Mouse (Mus musculus) brain, embryonic 14.5 days (tissue): ENCODE measurements around the gene Pax4.

ENCODE experiments used
- CTCF ChIP-seq: fragments of 200-500 bp; IDR thresholded peaks from 2 replicates; pipeline ENCODE4 v1.5.1; 2012; ENCODE audit warnings: inconsistent platforms, mild to moderate bottlenecking, moderate library complexity, borderline replicate concordance; ENCODE audit not compliant: insufficient read depth, insufficient read length; ENCODE audit errors: extremely low read depth
- POLR2A ChIP-seq: fragments of 200-500 bp; IDR thresholded peaks from 2 replicates; pipeline ENCODE4 v1.6.1; 2012; ENCODE audit warnings: mild to moderate bottlenecking, inconsistent platforms, borderline replicate concordance; ENCODE audit not compliant: poor library complexity, insufficient read depth, insufficient read length, severe bottlenecking; ENCODE audit errors: extremely low read depth

- TF ChIP-seq POLR2A (no peak), CTCF (no peak)
Observed at GRCm38 (mm10) chr6:28450977-28451376, 1.8 kb upstream of the Pax4 start.
